Mouse (Mus musculus): ENCODE data around the gene Ppih. TPM values are rescaled to one million over a fixed set of nuclear protein-coding genes. Genes with fewer than 3 reads are reported as not detected.

Gene Ppih
- total and polyA plus RNA-seq, 3 experiments: 140 to 246 (median 199) TPM

DNA sequence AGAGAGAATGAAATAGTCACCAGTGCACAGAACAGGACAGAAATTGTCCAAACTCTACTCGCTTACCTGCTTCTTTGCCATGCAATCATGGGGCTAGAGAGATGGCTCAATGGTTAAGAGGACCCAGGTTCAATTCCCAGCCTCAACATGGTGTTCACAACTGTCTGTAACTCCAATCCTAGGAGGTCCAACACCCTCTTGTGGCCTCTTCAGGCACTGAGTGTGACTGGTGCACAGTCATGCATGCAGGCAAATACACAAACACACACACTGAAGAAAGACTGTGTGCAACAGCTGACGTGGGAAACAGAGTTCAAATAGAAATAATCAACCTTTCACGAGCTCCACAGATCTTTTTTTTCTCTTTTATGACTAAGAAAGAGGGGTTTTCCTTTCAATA, 41.9 kb upstream of the Ppih start:
- no peak overlapping the region for H3K9ac ChIP-seq (ENCODE audit: control insufficient read depth, low read depth, low read length, poor library complexity, severe bottlenecking)
- DNase-seq (ENCODE audit: low read depth, low spot score): no peak
- TF ChIP-seq KAT2A (conservative IDR thresholded peaks at IDR 0.05; ENCODE audit: low read depth, low read length) (no peak), CTCF (IDR thresholded peaks at IDR 0.05 in 2 of 3, conservative IDR thresholded peaks at IDR 0.05 in 1 of 3; ENCODE audit: control insufficient read depth in 1 of 3, insufficient read depth in 1 of 3, low read depth in 2 of 3, low read length in 3 of 3, poor library complexity in 1 of 3, severe bottlenecking in 1 of 3) (peak in 1 of 3 experiments; percentile 11; a peak in 1 of 6 replicates)
- H3K27me3 ChIP-seq (ENCODE audit: control insufficient read depth in 1 of 2, insufficient read depth in 2 of 2, low read length in 2 of 2): no peaks in the 10 kb centered on the region; a peak in 3 of 4 replicates
- no peak overlapping the region for H3K27ac ChIP-seq (ENCODE audit: control insufficient read depth, low read depth, low read length)
- H3K4me1 ChIP-seq (ENCODE audit: control insufficient read depth in 1 of 2, insufficient read depth in 2 of 2, low read length in 2 of 2): no peaks in the 10 kb centered on the region
- no peaks in the 10 kb centered on the region for H3K9me3 ChIP-seq (replicated peaks; ENCODE audit: insufficient read depth, low read length)
- H3K4me3 ChIP-seq (ENCODE audit: control insufficient read depth in 1 of 2, insufficient read depth in 1 of 2, low read depth in 2 of 2, low read length in 2 of 2): no peak overlapping the region
- no peaks in the 10 kb centered on the region for H3K36me3 ChIP-seq (ENCODE audit: control insufficient read depth in 1 of 2, insufficient read depth in 2 of 2, low read length in 2 of 2)
- no peaks in the 10 kb centered on the region for H3K79me2 ChIP-seq (ENCODE audit: control insufficient read depth, insufficient read depth, low read length, poor library complexity)

GRCm38 (mm10) chr4:119359196-119359971, 39.0 kb upstream of the Ppih start:
- Histone ChIP-seq H3K4me1 (ENCODE audit: control insufficient read depth in 1 of 2, insufficient read depth in 2 of 2, low read length in 2 of 2) (no peaks in the 10 kb centered on the region), H3K4me3 (ENCODE audit: control insufficient read depth in 1 of 2, insufficient read depth in 1 of 2, low read depth in 2 of 2, low read length in 2 of 2) (no peak overlapping the region), H3K27me3 (ENCODE audit: control insufficient read depth in 1 of 2, insufficient read depth in 2 of 2, low read length in 2 of 2) (no peaks in the 10 kb centered on the region; a peak in 1 of 4 replicates), H3K79me2 (ENCODE audit: control insufficient read depth, insufficient read depth, low read length, poor library complexity) (no peaks in the 10 kb centered on the region), H3K27ac (ENCODE audit: control insufficient read depth, low read depth, low read length) (no peak overlapping the region), H3K36me3 (ENCODE audit: control insufficient read depth in 1 of 2, insufficient read depth in 2 of 2, low read length in 2 of 2) (no peaks in the 10 kb centered on the region), H3K9ac (ENCODE audit: control insufficient read depth, low read depth, low read length, poor library complexity, severe bottlenecking) (no peak overlapping the region), H3K9me3 (replicated peaks; ENCODE audit: insufficient read depth, low read length) (no peaks in the 10 kb centered on the region)
- no peak for DNase-seq (ENCODE audit: low read depth, low spot score)
- TF ChIP-seq SIN3A (IDR thresholded peaks at IDR 0.05; ENCODE audit: low read length): no peak
- no peak for TF ChIP-seq POLR2AphosphoS5 (IDR thresholded peaks at IDR 0.05; ENCODE audit: borderline replicate concordance, low read depth, low read length)
- TF ChIP-seq KAT2A (conservative IDR thresholded peaks at IDR 0.05; ENCODE audit: low read depth, low read length): no peak
- TF ChIP-seq CTCF (IDR thresholded peaks at IDR 0.05 in 2 of 3, conservative IDR thresholded peaks at IDR 0.05 in 1 of 3; ENCODE audit: control insufficient read depth in 1 of 3, insufficient read depth in 1 of 3, low read depth in 2 of 3, low read length in 3 of 3, poor library complexity in 1 of 3, severe bottlenecking in 1 of 3): no peak
- no peak for TF ChIP-seq UBTF (IDR thresholded peaks at IDR 0.05; ENCODE audit: borderline replicate concordance, insufficient read depth, low read depth, low read length)
- no peak for TF ChIP-seq ETS1 (IDR thresholded peaks at IDR 0.05; ENCODE audit: low read depth, low read length)
- TF ChIP-seq MEF2A (IDR thresholded peaks at IDR 0.05; ENCODE audit: extremely low read depth, insufficient replicate concordance, low read depth, low read length, poor library complexity, severe bottlenecking): no peak
- TF ChIP-seq RAD21 (IDR thresholded peaks at IDR 0.05; ENCODE audit: low read depth, low read length): no peak
- no peak for TF ChIP-seq MXI1 (IDR thresholded peaks at IDR 0.05; ENCODE audit: low read depth, low read length)
- TF ChIP-seq MAX (IDR thresholded peaks at IDR 0.05; ENCODE audit: low read length): no peak

DNA sequence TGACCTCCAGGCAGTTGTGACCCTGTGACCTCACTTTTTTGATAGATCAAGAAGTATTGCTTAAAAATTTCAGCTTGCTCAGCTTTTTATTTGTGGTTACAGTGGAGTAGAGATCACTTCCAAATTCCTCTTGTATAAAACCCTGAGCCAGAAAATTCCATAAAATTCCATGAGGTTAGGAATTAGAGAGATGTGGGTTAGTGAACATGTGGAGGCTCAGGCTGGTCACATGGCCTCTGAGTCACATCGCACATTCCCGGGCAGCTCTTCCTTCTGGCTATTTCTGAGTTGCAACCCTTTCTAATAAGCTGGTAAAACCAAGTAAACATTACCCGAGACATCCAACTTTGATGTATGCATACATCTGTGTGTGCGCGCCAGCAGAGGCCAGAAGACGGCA, 25.2 kb upstream of the Ppih start:
- Histone ChIP-seq H3K79me2 (ENCODE audit: control insufficient read depth, insufficient read depth, low read length, poor library complexity) (no peaks in the 10 kb centered on the region), H3K9me3 (replicated peaks; ENCODE audit: insufficient read depth, low read length) (no peaks in the 10 kb centered on the region), H3K36me3 (ENCODE audit: control insufficient read depth in 1 of 2, insufficient read depth in 2 of 2, low read length in 2 of 2) (no peaks in the 10 kb centered on the region), H3K4me1 (ENCODE audit: control insufficient read depth in 1 of 2, insufficient read depth in 2 of 2, low read length in 2 of 2) (peaks cover 0 to 4% of the 10 kb centered on the region in 2 experiments; a peak in 1 of 4 replicates), H3K27ac (ENCODE audit: control insufficient read depth, low read depth, low read length) (no peak overlapping the region), H3K27me3 (ENCODE audit: control insufficient read depth in 1 of 2, insufficient read depth in 2 of 2, low read length in 2 of 2) (peaks cover 0 to 2% of the 10 kb centered on the region in 2 experiments; a peak in 1 of 4 replicates), H3K4me3 (ENCODE audit: control insufficient read depth in 1 of 2, insufficient read depth in 1 of 2, low read depth in 2 of 2, low read length in 2 of 2) (no peak overlapping the region), H3K9ac (ENCODE audit: control insufficient read depth, low read depth, low read length, poor library complexity, severe bottlenecking) (no peak overlapping the region)
- DNase-seq (ENCODE audit: low read depth, low spot score): no peak
- TF ChIP-seq UBTF (IDR thresholded peaks at IDR 0.05; ENCODE audit: borderline replicate concordance, insufficient read depth, low read depth, low read length) (no peak), POLR2AphosphoS5 (IDR thresholded peaks at IDR 0.05; ENCODE audit: borderline replicate concordance, low read depth, low read length) (no peak), RAD21 (IDR thresholded peaks at IDR 0.05; ENCODE audit: low read depth, low read length) (no peak), ELF1 (IDR thresholded peaks at IDR 0.05; ENCODE audit: low read depth, low read length) (no peak), ZKSCAN1 (IDR thresholded peaks at IDR 0.05; ENCODE audit: low read depth, low read length) (no peak), MAX (IDR thresholded peaks at IDR 0.05; ENCODE audit: low read length) (no peak), SIN3A (IDR thresholded peaks at IDR 0.05; ENCODE audit: low read length) (no peak), HCFC1 (IDR thresholded peaks at IDR 0.05; ENCODE audit: low read depth, low read length) (no peak), ETS1 (IDR thresholded peaks at IDR 0.05; ENCODE audit: low read depth, low read length) (no peak), GATA1 (IDR thresholded peaks at IDR 0.05; ENCODE audit: low read depth, low read length) (no peak), CHD2 (IDR thresholded peaks at IDR 0.05; ENCODE audit: low read length) (no peak), POLR2A (IDR thresholded peaks at IDR 0.05; ENCODE audit: control insufficient read depth in 1 of 2, insufficient read depth in 1 of 2, low read depth in 1 of 2, low read length in 2 of 2, poor library complexity in 1 of 2) (no peak), BHLHE40 (IDR thresholded peaks at IDR 0.05; ENCODE audit: borderline replicate concordance, low read depth, low read length) (no peak)
